Mouse (Mus musculus) kidney, embryonic 15.5 days (tissue): ENCODE measurements at regions not wholly inside any gene's neighbourhood (a gene's known extent, or its start where the extent isn't known, plus 50 kb on each side); places are given as distances from the start of the nearest gene placed in this dataset.

ENCODE experiments used
- ATAC-seq: fragments of 200-750 bp; cut with Nextera tagmentation; replicated peaks from 2 replicates; pipeline ENCODE4 v1.8.0; 2017; ENCODE audit warnings: moderate TSS enrichment; ENCODE audit not compliant: low FRiP score
- H3K27ac ChIP-seq: fragments of 300-500 bp; sonication (generic); 2 replicates; pipeline ENCODE4 v1.5.1; 2015; ENCODE audit warnings: mild to moderate bottlenecking, inconsistent platforms
- H3K27me3 ChIP-seq: fragments of 300-500 bp; sonication (generic); 2 replicates; pipeline ENCODE4 v1.6.1; 2015; ENCODE audit warnings: inconsistent platforms
- H3K36me3 ChIP-seq: fragments of 300-500 bp; sonication (generic); 2 replicates; pipeline ENCODE4 v1.6.1; 2015; ENCODE audit warnings: inconsistent platforms
- H3K4me1 ChIP-seq: fragments of 300-500 bp; sonication (generic); 2 replicates; pipeline ENCODE4 v1.6.1; 2015; ENCODE audit warnings: inconsistent platforms
- H3K4me2 ChIP-seq: fragments of 300-500 bp; sonication (generic); 2 replicates; pipeline ENCODE4 v1.6.1; 2015; ENCODE audit warnings: moderate library complexity, mild to moderate bottlenecking, inconsistent platforms
- H3K4me3 ChIP-seq: fragments of 300-500 bp; sonication (generic); replicated peaks from 2 replicates; pipeline ENCODE4 v1.5.1; 2015; ENCODE audit warnings: mild to moderate bottlenecking, inconsistent platforms
- H3K9ac ChIP-seq: fragments of 300-500 bp; sonication (generic); 2 replicates; pipeline ENCODE4 v1.6.1; 2015; ENCODE audit warnings: mild to moderate bottlenecking, inconsistent platforms
- H3K9me3 ChIP-seq: fragments of 300-500 bp; sonication (generic); replicated peaks from 2 replicates; pipeline ENCODE4 v1.6.1; 2016; ENCODE audit warnings: inconsistent platforms
- WGBS: fragments of 180-500 bp; shearing (Covaris S2); methylation state at CpG from one replicate; pipeline ENCODE4 v1.1.7; 2015; ENCODE audit warnings: mixed read lengths; 5-methylcytosine and 5-hydroxymethylcytosine counted together

- Histone ChIP-seq H3K4me3 (no peak overlapping the region), H3K9ac (no peak overlapping the region), H3K9me3 (no peaks in the 10 kb centered on the region), H3K4me1 (peaks cover 14% of the 10 kb centered on the region; the same call in 1 of the 2 replicates), H3K4me2 (no peak overlapping the region), H3K36me3 (no peaks in the 10 kb centered on the region), H3K27me3 (no peaks in the 10 kb centered on the region), H3K27ac (no peak overlapping the region)
- no peak for ATAC-seq
- 71% methylated on average over 4 of the region's 4 CpGs for WGBS
Measured at GRCm38 (mm10) chr14:114954287-114954686, 137.7 kb upstream of the Gpc5 start.

- Histone ChIP-seq H3K36me3 (no peaks in the 10 kb centered on the region), H3K4me2 (no peak overlapping the region), H3K27me3 (no peaks in the 10 kb centered on the region), H3K9me3 (no peaks in the 10 kb centered on the region), H3K27ac (no peak overlapping the region), H3K4me1 (peaks cover 14% of the 10 kb centered on the region; the same call in 1 of the 2 replicates), H3K4me3 (no peak overlapping the region), H3K9ac (no peak overlapping the region)
- ATAC-seq = no peak
- WGBS = 34% methylated on average over 2 of the region's 2 CpGs
Measured at GRCm38 (mm10) chr14:114955572-114955971, 136.4 kb upstream of the Gpc5 start.

DNA sequence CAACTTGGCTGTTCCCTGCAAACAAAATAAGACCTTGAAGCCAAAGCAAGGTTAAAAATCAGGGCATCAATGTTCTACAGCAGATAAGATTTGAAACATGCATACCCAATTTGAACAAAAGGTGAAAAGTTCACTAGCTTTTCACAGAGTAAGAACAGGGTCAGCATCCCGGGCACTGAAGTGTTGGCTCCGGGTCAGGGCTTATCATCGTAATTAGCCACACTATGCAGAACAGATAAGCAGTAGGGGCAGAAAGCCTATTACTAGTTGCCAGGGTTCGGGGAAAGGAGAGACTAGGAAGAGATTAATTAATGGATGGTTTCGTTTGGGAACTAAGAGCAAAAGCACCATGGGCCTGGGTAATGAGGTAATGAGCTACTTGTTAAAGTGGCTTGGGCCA, 131.7 kb upstream of the Gpc5 start:
- Histone ChIP-seq H3K9ac (no peak overlapping the region), H3K4me2 (no peak overlapping the region), H3K9me3 (no peaks in the 10 kb centered on the region), H3K36me3 (no peaks in the 10 kb centered on the region), H3K4me3 (no peak overlapping the region), H3K27me3 (no peaks in the 10 kb centered on the region), H3K4me1 (no peaks in the 10 kb centered on the region), H3K27ac (no peak overlapping the region)
- 60% methylated on average over 5 of the region's 5 CpGs for WGBS
- no peak for ATAC-seq

DNA sequence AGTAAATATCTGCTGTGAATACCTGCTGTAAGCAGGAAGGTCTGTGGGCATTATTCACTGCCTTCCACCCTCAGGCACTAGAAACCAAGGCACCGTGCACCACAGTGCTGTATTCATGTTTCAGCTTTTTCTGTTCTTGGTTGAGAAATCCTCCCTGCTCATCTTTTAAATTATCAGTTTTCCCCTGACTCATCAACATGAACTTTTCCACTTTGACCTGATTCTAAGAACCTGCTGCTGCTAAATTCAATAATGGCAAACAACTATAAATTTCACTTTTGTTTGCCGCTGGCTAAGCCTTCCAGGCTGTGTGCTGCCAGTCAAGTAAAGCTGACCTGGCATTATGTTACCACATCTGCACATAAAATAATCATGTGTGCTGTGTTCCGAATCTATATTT, 126.1 kb upstream of the Gpc5 start:
- Histone ChIP-seq H3K27ac (no peak overlapping the region), H3K9ac (no peak overlapping the region), H3K9me3 (no peaks in the 10 kb centered on the region), H3K4me1 (no peaks in the 10 kb centered on the region), H3K36me3 (no peaks in the 10 kb centered on the region), H3K4me2 (no peak overlapping the region), H3K4me3 (no peak overlapping the region), H3K27me3 (no peaks in the 10 kb centered on the region)
- no peak for ATAC-seq
- 56% methylated on average over 3 of the region's 3 CpGs for WGBS

GRCm38 (mm10) chr14:114969020-114969419, 123.0 kb upstream of the Gpc5 start:
- no peak for ATAC-seq

GRCm38 (mm10) chr14:114981120-114981519, 110.9 kb upstream of the Gpc5 start:
- Histone ChIP-seq H3K4me2 (no peak overlapping the region), H3K27me3 (no peaks in the 10 kb centered on the region), H3K9me3 (no peaks in the 10 kb centered on the region), H3K4me3 (no peak overlapping the region), H3K36me3 (no peaks in the 10 kb centered on the region), H3K9ac (no peak overlapping the region), H3K4me1 (no peaks in the 10 kb centered on the region), H3K27ac (no peak overlapping the region)
- WGBS = 80% methylated on average over 3 of the region's 3 CpGs
- no peak for ATAC-seq

More at GRCm38 (mm10) chr14:114969020-114969419, 123.0 kb upstream of the Gpc5 start:
- Histone ChIP-seq H3K9ac (no peak overlapping the region), H3K4me2 (no peak overlapping the region), H3K9me3 (no peaks in the 10 kb centered on the region), H3K4me3 (no peak overlapping the region), H3K36me3 (no peaks in the 10 kb centered on the region), H3K27ac (no peak overlapping the region), H3K4me1 (no peaks in the 10 kb centered on the region), H3K27me3 (no peaks in the 10 kb centered on the region)
- WGBS = 93% methylated on average over 3 of the region's 3 CpGs

GRCm38 (mm10) chr14:115003223-115003622, 88.8 kb upstream of the Gpc5 start:
- no peak for ATAC-seq

GRCm38 (mm10) chr14:115004733-115005405, 87.1 kb upstream of the Gpc5 start:
- H3K4me3 ChIP-seq = no peak overlapping the region
- H3K27me3 ChIP-seq = no peaks in the 10 kb centered on the region
- no peaks in the 10 kb centered on the region for H3K9me3 ChIP-seq
- H3K4me2 ChIP-seq = no peak overlapping the region
- no peaks in the 10 kb centered on the region for H3K4me1 ChIP-seq
- 68% methylated on average over 6 of the region's 6 CpGs for WGBS
- 0 out of 2 replicates have a peak, but pooled peaks have one; percentile 29 for ATAC-seq
- H3K36me3 ChIP-seq = no peaks in the 10 kb centered on the region
- H3K9ac ChIP-seq = no peak overlapping the region
- no peak overlapping the region for H3K27ac ChIP-seq

More at GRCm38 (mm10) chr14:115003223-115003622, 88.8 kb upstream of the Gpc5 start:
- no peaks in the 10 kb centered on the region for H3K4me1 ChIP-seq
- H3K9me3 ChIP-seq = no peaks in the 10 kb centered on the region
- no peaks in the 10 kb centered on the region for H3K27me3 ChIP-seq
- H3K9ac ChIP-seq = no peak overlapping the region
- H3K4me3 ChIP-seq = no peak overlapping the region
- H3K4me2 ChIP-seq = no peak overlapping the region
- H3K36me3 ChIP-seq = no peaks in the 10 kb centered on the region
- 84% methylated on average over 2 of the region's 2 CpGs for WGBS
- no peak overlapping the region for H3K27ac ChIP-seq

GRCm38 (mm10) chr14:115010877-115011276, 81.1 kb upstream of the Gpc5 start:
- no peak overlapping the region for H3K9ac ChIP-seq
- no peak overlapping the region for H3K27ac ChIP-seq
- no peaks in the 10 kb centered on the region for H3K36me3 ChIP-seq
- H3K4me3 ChIP-seq = no peak overlapping the region
- no peak for ATAC-seq
- no peaks in the 10 kb centered on the region for H3K4me1 ChIP-seq
- no peaks in the 10 kb centered on the region for H3K27me3 ChIP-seq
- H3K9me3 ChIP-seq = no peaks in the 10 kb centered on the region
- H3K4me2 ChIP-seq = no peak overlapping the region
- 88% methylated on average over 3 of the region's 3 CpGs for WGBS

GRCm38 (mm10) chr14:115015299-115015698, 76.7 kb upstream of the Gpc5 start:
- Histone ChIP-seq H3K36me3 (no peaks in the 10 kb centered on the region), H3K4me3 (no peak overlapping the region), H3K4me1 (no peaks in the 10 kb centered on the region), H3K27ac (no peak overlapping the region), H3K9ac (no peak overlapping the region), H3K9me3 (no peaks in the 10 kb centered on the region), H3K27me3 (no peaks in the 10 kb centered on the region), H3K4me2 (no peak overlapping the region)
- WGBS = 55% methylated on average over 5 of the region's 5 CpGs
- no peak for ATAC-seq

DNA sequence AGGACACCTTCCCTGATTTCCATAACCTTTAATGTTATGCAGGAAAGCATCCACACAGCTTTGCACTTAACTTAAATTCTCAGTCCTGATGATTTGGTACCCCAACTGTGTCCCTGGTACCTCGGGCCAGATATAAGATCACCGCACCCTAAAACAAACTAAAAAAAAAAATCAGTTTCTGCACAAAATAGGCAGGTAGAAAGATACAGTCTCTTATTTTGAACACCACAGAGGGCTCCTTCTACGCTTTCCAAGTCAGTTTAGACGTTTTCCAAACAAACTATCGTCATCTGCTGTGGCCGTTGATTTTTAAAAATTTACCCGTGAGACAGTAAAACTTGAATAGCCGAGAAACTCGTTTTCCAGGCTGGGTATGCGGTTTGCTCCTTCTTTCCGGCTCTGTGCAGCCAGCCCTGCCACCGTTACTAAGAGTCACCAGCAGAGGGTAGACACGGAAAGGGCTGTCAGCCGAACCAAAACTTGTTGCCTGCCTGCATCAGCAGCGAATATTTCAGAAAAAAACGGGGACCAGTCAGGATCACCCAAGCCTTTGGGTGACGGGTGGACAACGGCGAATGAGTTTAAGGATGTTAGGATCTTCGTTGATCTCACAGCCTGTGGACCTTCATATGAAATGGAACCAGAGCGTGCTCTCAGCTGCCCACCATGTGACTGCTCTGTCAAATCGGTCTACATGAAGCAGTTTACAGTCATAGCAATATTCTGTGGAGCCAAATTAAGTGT, 74.4 kb upstream of the Gpc5 start:
- H3K9ac ChIP-seq = no peak overlapping the region

DNA sequence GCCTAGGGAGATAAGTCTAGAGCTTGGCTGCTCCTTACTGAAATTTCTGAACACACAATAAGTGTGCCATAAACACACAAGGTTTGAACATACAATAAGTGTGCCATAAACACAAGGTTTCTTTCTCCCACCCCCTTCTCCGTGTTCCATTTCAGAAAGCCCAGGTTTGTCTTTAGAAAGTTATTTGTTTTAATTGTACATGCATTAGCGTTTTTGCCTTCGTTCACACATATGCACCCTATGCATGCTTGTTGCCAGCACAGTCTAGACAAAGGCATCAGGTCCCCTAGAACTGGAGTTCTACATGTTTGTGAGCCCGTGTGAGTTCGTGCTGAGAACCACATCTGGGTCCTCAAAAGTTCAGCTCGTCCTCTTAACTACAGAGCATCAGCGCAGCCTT, 64.0 kb upstream of the Gpc5 start:
- Histone ChIP-seq H3K27me3 (no peaks in the 10 kb centered on the region), H3K9ac (no peak overlapping the region), H3K4me2 (no peak overlapping the region), H3K36me3 (no peaks in the 10 kb centered on the region), H3K9me3 (no peaks in the 10 kb centered on the region), H3K4me3 (no peak overlapping the region), H3K27ac (no peak overlapping the region), H3K4me1 (no peaks in the 10 kb centered on the region)
- 89% methylated on average over 7 of the region's 7 CpGs for WGBS
- no peak for ATAC-seq

More for the DNA sequence above, 74.4 kb upstream of the Gpc5 start:
- H3K27me3 ChIP-seq = no peaks in the 10 kb centered on the region
- H3K36me3 ChIP-seq = no peaks in the 10 kb centered on the region
- H3K27ac ChIP-seq = no peak overlapping the region
- H3K4me1 ChIP-seq = no peaks in the 10 kb centered on the region
- H3K9me3 ChIP-seq = no peaks in the 10 kb centered on the region
- peak; percentile 92 for ATAC-seq
- H3K4me3 ChIP-seq = peak overlapping the region; percentile 37
- 18% methylated on average over 22 of the region's 22 CpGs for WGBS
- H3K4me2 ChIP-seq = peak overlapping the region; percentile 57
